Mouse (Mus musculus): ENCODE results near the gene Gm10096. TPM values are rescaled to one million over a fixed set of nuclear protein-coding genes. Genes with fewer than 3 reads are reported as not detected.
"Not testable (repeated sequence)": the region's sequence is repeated elsewhere in the genome, so short reads cannot be mapped to it uniquely, and the experiment has no call there.

The Gm10096 gene
- not detected for total RNA-seq (2022)

DNA sequence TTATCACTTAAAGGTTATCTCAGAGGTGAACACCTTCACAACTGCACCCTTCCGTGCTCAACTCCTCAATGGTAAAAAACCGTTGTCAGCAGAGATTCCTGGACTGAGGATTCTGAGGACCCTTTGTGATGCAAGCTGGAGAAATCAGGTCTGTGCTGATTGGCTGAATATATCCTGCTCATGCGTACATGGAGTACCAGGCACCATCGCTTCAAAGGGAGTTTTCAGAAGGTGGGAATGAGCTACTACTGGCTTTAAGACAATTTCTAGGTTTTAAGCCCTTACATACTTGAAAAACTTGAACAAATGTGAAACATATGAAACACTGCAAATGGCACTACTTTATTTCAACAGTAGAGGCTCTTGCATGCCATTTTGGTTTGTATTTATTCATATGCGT, at the start of gene Gm10096:
Gene Gm10096 (minus strand): TSS at position 101 of the 400 bp plus-strand sequence.
- DNase-seq (ENCODE audit: low spot score): not testable (repeated sequence)
